Mouse (Mus musculus) c-Kit-positive CD71-positive TER-119-negative erythroid progenitor cells, embryonic 14.5 days (primary cell): ENCODE measurements around the gene Baz1b.

Experiments
- DNase-seq: peaks from one replicate; pipeline ENCODE4 v3.0.0-alpha.2; 2013; ENCODE audit warnings: low read depth

Baz1b gene

DNA sequence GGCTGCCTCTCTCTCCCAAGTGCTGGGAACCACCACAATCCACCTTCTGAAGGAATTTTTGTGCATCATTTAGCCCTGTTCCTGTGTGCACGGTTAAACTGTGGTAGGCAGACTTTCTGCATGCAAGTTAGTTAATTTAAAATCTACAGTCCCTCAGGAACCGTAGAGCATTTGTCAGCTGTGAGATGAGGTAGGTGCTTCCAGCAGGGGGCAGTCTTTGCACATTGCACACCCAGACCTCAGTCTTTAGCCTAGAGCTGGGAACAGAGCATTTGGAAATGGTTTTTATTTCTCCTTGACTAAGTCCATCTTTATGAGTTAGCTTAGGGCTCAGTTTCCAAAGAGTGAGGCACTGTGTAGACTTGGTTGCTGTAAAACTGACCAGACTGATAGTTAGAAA is 49.5 kb downstream of the Baz1b start:
- no peak for DNase-seq

DNA sequence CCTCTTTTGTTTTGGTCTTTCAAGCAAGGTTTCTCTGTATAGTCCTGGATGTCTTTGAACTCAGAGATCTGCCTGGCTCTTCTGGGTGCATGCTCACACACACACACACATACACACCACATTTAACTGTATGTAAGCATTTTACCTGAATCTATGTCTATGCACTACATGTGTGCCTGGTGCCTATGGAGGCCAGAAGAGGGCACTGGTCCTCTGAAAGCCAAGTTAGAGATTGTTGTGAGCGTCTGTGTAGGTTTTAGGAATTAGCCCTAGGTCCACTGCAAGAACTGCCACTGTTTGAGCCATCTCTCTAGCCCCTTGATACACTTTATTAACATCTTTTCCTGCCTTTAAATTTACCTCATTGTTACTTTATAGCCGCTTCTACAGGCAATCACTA is 51.8 kb downstream of the Baz1b start:
- DNase-seq: no peak

DNA sequence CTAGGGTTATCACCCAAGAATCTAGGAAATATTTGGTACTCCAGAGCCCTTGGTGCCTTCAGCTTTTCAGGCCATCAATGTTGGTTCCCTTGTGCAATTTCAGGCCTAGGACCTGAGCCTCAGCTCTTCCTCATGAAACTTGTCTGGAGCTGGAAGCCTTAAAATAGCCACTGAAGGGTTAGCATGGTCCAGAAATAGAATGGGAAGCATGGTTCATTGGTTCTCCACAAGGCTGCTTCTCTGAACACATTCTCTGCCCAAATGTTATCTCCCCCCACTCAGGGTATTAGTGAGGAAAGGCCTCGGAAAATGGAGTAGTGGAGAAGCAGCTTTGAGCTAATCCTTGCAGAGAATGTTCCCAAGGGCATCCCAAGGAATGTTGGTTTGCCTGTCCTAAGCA is 54.4 kb downstream of the Baz1b start:
- no peak for DNase-seq

DNA sequence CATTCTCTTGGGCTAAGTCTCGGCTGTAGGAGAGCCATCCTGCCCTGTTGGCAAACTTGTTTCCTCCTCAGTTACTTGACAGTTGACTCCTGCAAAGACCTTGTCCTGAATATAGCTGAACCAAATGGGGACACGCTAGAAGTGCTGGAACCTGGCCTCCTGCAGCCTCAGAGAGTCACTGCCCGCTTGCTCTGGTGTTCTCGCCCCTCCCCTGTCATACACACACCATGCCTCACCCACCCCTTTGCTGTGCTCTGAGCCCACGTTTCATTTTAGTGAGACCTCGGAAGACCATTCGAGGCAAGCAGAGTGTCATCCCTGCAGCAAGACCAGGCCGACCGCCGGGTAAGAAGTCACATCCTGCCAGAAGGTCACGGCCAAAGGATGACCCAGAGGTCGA is 55.1 kb downstream of the Baz1b start:
- DNase-seq: no peak

DNA sequence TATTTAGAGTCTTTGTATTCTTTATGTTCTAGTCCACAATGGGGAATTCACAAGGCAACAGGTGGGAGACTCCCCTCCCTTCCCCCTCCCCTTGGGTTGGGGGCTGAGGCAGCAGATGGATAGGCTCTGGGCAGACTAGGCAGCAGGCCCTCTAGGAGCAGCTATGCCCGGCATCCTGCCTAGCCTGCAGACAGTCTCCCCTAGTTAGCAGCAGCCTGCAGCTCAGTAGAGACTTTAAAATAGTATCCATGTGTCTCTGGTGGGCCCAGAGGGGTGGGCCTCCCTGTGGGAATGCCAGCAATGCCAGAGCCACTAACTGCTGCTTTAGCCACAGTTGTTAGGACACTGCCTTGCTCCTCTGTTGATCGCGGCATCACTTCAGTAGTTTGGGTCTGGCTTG is 55.5 kb downstream of the Baz1b start:
- DNase-seq: no peak

DNA sequence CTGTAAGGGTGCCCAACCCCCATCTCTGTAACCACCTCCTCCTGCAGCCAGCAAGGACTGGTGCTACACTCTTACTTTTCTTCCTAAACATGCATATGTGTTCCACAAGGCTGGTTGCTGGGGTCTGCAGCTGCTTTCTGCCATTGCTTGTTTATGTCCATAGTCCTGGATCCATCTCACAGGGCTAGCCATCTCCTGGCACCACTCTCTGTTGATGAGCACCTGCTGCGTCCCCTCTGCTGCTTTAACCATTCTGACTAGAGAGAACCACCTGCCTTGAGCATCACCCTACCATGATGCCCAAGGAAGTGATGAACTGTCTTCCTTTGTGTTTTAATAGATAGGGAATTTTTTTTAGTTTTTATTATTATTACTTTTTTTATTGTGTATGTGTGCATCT is 56.1 kb downstream of the Baz1b start:
- DNase-seq: no peak

DNA sequence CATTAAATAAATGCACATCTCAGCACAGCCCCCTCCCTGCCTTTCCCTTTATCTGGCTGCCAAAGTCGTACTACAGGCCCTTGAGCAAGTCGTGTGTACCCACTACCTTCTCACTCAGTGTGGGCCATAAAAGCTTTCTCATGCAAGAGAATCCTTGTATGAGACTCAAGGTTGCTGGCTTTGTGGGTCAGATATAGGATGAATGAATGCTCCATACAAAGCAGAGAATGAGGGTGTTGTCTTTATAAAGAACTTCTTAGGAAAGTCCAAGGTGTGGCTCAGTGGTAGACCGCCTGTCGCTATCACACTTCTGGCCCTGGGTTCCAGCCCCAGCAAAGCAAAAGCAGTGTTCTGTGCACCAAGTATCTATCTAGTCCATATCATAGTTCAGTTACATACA is 59.5 kb downstream of the Baz1b start:
- no peak for DNase-seq

DNA sequence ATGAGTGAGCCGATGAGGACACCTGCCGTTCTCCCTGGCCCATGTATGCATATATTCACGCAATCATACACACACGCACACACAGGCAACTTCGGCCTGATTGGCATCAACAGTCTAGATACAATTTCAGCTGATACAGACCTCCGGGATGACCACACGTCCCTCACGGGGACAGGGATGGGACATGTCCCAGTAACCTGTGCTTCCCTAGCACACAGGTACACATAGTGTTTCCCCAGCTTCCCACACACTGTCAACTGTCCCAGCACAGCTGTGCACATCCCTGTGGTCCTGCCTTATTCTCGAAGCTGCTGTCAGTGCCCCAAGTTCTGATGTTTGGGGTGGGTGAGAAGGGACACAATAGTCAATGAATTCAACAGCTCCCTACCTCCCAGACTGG is 60.3 kb downstream of the Baz1b start:
- DNase-seq: no peak

DNA sequence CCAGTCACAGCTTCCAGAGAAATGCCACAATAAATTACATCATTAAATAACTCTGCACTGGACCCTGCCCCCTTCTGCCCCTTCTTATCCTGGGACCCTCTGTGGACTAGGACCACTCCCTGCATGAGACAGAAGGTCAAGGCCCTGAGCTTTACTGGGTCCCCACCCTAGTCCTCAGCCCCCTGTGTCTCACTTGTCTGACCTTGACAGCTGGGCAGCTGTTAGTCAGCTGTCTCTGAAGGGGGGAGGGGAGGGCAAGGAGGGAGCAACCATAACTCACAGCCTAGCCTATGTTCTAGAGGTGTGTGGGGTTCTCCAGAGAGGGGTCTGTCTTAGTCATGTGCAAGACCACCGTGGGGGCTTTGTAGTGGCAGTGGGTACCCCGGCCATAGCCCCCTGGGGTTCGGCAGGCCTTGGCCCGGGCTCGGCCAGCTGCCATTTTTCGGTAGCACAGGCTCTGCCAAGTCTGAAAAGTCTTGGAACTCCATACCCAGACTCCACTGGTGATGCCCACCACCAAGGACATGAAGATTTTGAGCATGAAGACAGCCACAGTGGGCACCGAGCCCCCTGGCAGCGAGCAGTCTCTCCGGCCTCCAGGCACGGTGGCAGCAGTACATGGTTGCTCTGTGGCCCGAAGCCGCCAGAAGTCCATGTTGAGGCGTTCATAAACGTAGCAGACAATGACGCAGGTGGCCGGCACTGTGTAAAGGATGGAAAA is 62.1 kb downstream of the Baz1b start:
- DNase-seq: no peak

DNA sequence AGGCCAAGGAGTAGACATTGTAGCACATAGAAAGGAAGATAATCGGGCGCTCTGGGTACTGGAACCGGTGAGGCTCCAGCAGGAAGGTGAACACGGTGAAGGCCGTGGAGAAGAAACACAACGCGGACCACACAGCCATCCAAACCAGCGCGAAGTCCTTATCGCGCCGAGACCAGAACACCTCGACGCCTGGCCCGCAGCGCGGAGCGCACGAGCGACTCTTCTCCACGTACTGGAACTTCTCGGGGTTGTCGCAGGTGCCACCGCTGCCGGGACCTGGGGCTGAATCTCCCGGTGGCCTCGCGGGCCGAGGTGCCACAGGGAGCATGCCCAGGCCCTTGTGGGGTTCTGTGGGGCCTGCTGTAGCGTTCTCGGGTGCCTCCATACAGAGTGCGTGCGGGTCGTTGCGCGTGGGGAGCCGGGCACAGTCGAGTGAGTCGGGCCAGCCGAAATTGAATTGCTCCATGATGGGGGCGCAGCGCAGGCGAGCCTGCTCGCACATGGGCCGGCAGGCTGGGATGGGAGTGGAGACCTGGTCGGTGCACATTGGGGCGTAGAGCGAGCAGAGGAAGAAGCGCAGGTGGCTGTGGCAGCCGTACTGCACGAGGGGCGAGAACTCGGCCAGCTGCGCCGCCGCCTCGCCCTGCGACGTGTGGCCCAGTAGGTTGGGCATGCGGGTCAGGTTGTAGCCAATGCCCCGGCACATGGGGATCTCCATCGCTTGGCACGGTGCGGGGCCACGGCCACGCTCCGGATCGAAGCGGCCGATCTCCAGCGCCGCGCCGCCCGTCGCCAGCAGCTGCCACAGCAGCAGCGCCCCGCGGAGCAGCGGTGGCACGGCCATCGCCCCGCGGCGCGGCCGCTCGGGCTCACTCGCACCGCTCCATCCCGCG is 63.4 kb downstream of the Baz1b start:
- DNase-seq: no peak

DNA sequence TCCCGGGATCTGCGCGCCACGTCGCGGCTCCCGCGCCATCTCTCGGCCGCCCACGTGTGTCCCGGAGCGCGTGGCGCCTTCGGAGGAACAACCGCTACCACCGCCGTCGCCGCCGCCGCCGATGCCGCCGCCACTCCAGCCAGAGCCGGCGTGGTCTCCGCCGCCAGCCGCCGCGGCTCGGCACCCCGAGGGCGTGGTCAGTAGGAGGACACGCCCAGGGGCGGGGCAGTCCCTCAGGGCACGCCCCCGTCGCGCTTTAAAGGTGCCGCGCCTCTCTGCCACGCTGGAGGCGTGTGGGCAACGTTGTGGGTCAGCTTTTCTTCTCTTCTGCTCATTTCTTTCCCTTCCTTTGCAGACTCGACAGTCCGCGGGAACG is 64.0 kb downstream of the Baz1b start, which contains the start of gene Fzd9:
TSS of gene Fzd9 (minus strand) at position 152 of the 376 bp plus-strand sequence.
- DNase-seq: peak; percentile 65

DNA sequence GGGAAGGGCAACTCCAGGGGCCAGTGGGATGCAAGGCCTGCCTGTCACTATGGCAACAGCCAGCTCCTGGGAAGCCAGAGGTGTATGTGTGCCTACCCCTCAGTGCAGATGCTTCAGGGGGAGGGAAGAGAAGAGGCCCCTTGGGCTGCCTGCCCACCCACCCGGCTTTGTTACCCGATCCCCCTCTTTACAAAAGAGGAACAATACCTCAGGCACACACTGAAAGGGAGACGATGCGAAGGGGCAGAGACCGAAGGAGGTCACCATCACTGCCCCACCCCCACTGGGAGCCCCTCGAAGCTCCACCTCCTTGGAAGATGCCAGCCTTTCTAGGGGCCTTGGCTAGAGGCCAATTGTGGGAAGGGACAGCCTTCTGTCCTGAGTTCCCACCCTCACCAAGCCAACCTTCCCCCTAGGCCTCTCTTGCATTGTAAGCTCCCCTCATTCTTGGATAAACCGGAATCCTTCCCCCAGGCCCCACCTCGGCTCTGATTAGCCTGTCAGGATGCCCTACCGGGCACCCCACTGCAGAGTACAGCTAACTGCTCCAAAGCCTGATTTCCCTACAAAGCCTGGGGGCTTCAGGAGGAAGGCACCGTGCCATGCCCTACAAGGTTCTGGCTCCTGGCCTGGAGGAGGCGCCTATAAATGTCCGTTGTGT is 66.8 kb downstream of the Baz1b start:
- no peak for DNase-seq

DNA sequence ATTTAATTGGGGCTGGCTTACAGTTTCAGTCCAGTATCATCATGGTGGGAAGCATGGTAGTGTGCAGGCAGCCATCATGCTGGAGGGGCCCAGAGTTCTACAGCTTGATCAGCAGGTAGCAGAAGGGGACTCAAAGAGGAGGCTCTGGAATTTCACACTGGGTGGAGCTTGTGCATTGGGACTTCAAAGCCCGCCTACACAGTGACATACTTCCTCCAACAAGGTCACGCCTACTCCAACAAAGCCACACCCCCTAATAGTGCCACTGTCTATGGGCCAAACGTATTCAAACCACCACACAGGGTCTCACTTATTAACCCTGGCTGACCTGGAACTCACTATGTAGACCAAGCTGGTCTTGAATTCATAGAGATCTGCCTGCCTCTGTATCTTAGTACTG is 69.1 kb downstream of the Baz1b start:
- no peak for DNase-seq

DNA sequence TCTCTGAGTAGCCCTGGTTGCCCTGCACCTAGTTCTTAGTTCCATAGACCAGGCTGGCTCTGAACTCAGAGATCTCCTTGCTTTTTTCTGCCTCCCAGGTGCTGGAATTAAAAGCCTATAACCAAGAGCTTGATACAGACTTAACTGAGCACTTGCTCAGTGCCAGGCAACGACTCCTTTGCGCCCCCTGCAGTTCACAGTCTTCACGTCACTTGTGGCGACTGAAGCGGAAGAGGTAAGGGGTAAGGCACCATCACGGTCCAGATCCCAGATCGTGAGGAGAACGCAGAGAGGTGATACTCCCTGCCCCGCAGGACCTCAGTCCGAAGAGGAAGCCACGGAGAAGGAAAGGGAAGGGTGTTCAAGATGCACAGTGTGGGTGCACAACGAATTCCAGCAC is 70.5 kb downstream of the Baz1b start:
- no peak for DNase-seq

DNA sequence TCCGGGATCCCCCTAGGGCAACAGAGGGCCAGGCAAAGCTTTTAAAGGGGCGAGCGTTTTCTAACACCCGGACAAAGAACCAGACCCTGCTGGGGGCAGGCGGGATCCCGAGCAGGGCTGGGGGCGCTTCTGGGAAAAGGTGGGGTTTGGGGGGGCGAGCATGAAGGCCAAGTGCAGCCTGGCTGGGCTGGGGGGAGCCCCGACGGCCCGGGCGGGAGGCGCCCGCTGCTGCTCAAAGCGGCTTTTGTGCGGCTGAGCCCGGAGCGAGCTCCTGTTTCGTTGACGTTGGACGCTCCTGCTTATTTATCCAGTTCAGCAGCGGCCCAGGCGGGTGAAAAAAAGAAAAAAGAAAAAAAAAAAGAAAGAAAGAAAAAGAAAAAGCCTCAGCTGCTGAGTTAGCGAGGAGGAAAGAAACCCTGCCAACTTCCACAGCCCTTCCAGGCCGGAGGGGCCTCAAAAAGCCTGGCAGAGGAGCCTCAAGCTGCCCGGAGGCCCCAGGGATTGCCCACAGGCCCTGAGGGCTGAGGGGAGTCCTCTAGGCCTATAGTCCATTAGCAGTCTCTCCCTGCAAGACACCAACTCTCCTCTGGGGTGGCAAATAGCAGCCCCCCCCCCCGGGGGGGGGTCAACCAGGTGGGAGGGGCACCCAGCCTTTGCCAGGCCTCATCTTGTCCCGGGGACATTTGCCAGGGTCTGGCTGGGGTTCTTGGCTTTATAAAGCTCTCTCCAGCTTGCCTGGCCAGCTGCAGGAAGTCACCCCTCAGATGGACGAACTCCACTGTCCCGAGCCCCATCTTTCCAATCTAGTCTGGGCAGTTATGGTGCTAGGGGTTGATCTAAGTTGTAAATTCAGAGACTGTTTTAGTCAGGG is 71.5 kb downstream of the Baz1b start:
- DNase-seq: no peak

DNA sequence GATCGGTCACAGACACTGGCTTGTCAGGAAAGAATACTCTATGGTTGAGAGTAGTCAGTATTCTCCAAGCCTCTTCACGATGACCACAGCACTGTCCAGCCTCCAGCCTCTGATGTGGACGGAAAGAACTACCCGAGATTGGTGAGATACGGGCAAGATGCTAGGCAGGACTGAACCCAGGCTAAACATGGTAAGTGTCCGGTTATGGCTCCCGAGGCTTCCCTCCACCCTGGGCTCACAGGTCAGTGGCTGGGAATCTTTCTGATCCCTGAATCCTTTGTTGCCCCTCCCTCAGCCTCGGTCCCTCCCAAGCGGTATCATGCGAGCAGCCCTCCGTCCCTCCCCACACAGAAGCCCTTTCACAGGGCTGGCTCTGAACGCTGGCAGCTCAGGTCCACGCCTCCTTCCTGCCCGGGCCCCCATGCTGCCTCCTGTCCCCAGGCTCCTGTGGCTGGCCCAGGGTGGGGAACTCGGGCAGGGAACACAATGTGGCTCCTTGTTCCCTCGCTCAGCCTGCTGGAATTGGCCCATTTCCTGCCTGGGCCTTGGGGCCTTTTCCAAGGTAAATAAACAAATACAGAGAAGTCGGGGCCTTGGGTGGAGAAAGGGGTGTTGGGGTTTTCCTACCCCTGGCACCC is 76.9 kb downstream of the Baz1b start:
- no peak for DNase-seq

DNA sequence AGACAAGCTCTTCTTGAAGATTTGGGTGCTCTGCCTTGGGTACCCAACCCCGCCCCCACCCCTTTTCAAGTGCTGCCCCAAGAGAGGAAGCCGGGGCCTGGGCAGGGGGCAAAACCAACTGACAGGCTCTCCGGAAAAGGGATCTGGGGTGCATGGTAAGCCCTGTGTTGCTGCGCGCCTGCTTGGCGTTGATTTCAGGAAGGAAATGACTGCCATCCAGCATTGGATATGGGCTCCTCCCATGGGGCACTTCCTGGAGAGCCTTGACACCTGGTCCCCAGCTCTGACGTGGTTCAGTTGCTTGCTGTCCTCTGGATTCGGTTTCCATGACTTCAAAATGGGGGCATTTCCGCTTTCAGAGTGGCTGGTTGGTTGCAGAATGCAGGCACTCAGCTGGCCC is 77.5 kb downstream of the Baz1b start:
- no peak for DNase-seq

DNA sequence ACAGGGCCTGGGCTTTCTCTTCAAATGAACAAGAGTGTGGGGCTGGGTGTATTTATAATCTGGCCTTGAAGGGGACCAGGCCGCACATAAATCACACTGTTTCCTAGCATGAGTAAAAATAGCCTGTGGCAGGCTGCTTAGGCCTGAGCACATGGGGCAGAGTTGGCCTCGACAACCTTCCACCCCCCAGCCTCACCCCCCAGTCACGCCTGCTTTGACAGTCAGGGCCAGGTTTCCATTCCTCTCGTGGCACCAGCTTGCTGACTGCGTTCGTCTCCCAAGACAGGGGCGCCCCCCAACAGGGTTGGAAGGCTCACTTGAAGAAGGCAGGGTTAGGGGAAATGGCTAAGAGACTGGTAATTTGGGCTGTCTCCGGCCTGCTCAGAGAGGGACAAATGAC is 82.4 kb downstream of the Baz1b start:
- no peak for DNase-seq

DNA sequence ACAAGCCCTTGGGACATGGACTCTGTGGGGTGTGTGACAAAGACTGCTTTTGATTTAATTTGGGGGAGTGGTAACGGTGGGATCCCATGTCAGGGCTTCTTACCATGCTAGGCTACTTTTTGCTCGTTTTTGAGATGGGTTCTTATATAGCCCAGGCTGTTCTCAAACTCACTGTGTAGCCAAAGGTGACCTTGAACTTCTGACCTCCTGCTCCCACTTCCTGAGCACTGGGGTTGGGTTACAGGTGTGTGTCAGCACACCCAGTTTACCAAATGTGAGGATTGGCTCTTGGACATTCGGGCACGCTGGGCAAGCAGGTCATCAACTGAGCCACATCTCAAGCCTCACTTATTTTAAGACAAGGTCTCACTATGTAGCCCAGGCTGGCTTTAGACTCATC is 83.3 kb downstream of the Baz1b start:
- no peak for DNase-seq

DNA sequence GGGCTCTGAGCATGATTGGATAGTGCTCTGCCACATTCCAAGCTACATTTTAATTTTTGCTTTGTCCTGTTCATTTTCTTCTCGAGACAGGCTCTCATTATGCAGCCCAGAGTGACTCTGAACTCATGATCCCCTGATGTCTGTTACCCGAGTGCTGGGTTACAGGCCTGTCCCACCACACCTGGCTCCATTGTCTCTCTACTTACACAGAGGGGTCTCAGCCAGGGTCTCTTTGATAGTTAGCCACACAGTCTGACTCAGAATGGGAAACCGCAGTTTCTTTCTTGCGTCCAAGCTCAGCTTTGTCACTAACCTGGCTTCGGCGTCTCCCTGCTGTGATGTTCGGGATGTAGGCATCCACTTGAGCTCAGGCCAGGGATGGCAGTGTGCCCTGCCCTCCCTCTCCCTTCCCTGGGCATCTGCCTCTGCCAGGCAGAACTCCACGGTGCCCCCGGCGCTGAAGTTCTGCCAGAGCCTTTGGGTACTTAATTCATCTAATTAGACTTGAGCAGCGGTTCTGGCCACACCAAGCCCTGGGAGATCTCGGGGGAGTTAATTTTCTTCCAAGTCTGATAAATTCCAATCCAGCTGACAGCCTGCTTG is 84.6 kb downstream of the Baz1b start:
- no peak for DNase-seq
